Mouse (Mus musculus): Measurements from ENCODE around the gene Sult2b1.

The Sult2b1 gene

GRCm38 (mm10) chr7:45725151-45725550 is 59.3 kb downstream of the Sult2b1 start:
- DNase-seq (ENCODE audit: low spot score) = no peak

GRCm38 (mm10) chr7:45723781-45724180 is 60.7 kb downstream of the Sult2b1 start:
- DNase-seq (ENCODE audit: low spot score) = no peak

- DNase-seq (ENCODE audit: low spot score) = no peak
Measured at GRCm38 (mm10) chr7:45723301-45723700, 61.2 kb downstream of the Sult2b1 start.

- DNase-seq (ENCODE audit: low spot score) = no peak
Measured at GRCm38 (mm10) chr7:45722348-45722713, 62.1 kb downstream of the Sult2b1 start.

- DNase-seq (ENCODE audit: low spot score) = no peak
Measured at GRCm38 (mm10) chr7:45721642-45722347, 62.7 kb downstream of the Sult2b1 start.

- no peak for DNase-seq (ENCODE audit: low spot score)
Measured at GRCm38 (mm10) chr7:45721234-45721571, 63.3 kb downstream of the Sult2b1 start.

GRCm38 (mm10) chr7:45720413-45721233 is 63.8 kb downstream of the Sult2b1 start, which contains the start of gene Fam83e:
TSS of gene Fam83e (plus strand) at chr7:45721212.
- DNase-seq (ENCODE audit: low spot score) = no peak

- DNase-seq (ENCODE audit: low spot score) = no peak
Measured at GRCm38 (mm10) chr7:45719738-45720412, 64.6 kb downstream of the Sult2b1 start.

- no peak for DNase-seq (ENCODE audit: low spot score)
Measured at GRCm38 (mm10) chr7:45719180-45719579, 65.3 kb downstream of the Sult2b1 start.

- DNase-seq (ENCODE audit: low spot score) = no peak
Measured at GRCm38 (mm10) chr7:45718331-45718730, 66.1 kb downstream of the Sult2b1 start.

GRCm38 (mm10) chr7:45717918-45718297 is 66.6 kb downstream of the Sult2b1 start, which contains the start of gene Sphk2:
TSS of gene Sphk2 (minus strand) at chr7:45718002.
- DNase-seq (ENCODE audit: low spot score) = peak; percentile 95

GRCm38 (mm10) chr7:45716952-45717917 is 67.2 kb downstream of the Sult2b1 start:
- DNase-seq (ENCODE audit: low spot score) = no peak

- DNase-seq (ENCODE audit: low spot score) = no peak
Measured at GRCm38 (mm10) chr7:45716460-45716857, 68.0 kb downstream of the Sult2b1 start.

- DNase-seq (ENCODE audit: low spot score) = no peak
Measured at GRCm38 (mm10) chr7:45715741-45716459, 68.6 kb downstream of the Sult2b1 start.

GRCm38 (mm10) chr7:45715090-45715708 is 69.3 kb downstream of the Sult2b1 start, which contains the start of gene Rpl18:
TSS of gene Rpl18 (plus strand) at chr7:45715457.
- peak; percentile 96 for DNase-seq (ENCODE audit: low spot score)

GRCm38 (mm10) chr7:45714630-45715089 is 69.8 kb downstream of the Sult2b1 start:
- no peak for DNase-seq (ENCODE audit: low spot score)

GRCm38 (mm10) chr7:45713881-45714520 is 70.5 kb downstream of the Sult2b1 start:
- no peak for DNase-seq (ENCODE audit: low spot score)

- DNase-seq (ENCODE audit: low spot score) = no peak
Measured at GRCm38 (mm10) chr7:45713396-45713795, 71.1 kb downstream of the Sult2b1 start.

- no peak for DNase-seq (ENCODE audit: low spot score)
Measured at GRCm38 (mm10) chr7:45712022-45712757, 72.3 kb downstream of the Sult2b1 start.
